Mouse (Mus musculus) brain, adult 2 months (tissue): ENCODE data around the gene Bmp10.

Experiments
- DNase-seq: peaks from one replicate; pipeline ENCODE4 v3.0.0; 2011; ENCODE audit warnings: low read depth, low spot score

Bmp10 gene

DNA sequence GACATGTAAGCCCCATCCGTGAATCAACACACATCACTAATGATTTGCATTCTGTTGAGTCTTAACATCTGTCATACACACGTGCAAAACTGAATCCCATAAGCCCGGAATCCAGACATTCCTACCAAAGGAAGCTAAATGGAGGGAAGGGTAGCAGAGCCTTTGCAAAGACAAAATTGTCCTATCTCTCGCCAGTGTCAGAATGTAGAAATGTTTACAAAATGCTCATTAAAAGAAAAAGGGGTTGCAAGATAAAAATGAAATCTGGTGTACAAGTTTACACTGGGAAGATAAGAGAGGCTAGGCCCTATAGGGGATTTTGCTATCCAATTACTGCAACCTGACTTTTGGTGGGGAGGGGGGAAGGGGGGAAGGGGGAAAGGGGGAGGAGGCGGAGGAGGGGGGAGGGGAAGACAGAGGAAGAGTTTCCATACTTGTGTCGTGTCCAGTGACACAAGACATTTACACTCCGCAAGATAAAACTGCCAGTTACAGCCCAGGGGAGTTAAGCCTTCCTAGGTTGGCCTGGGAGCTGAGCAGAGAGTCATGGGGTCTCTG is at the start of gene Bmp10:
Bmp10 (plus strand) TSS at position 508 of the 558 bp plus-strand sequence.
- no peak for DNase-seq

DNA sequence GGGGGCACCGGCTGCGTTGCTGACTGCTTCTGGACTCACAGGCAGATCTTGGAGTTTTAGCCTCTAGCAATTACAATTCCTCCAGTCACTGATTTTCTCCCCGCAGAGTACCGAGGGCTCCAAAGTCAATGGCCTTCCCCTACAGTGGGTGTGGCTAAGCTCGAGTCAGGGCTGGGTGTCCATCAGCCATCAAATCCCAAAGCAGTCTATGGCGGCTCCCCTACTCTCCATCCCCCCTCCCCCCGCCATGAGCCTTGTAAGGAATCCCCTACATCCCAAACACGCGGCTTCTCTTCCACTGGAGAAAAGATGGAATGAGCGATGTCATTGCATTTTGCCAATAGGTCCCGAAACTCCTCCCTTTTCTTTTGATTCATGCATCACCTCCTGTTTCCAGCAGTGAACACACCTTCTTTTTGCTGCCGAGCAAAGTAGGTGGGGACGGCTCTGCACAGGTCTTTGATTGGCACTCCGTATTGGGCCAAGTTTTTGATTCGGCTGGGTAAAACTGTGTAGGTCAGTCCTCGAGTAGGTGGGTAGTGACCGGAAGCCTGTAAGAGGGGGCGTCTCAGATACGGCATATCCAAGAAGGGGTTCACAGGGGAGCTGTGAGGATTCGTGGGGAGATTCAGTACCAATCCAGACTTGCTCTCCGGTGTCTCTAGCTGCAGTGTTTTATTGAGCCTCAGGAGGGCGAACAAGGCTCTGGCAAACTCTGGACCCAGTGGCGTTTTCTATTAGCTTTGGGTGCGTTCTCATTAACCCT is 44.7 kb upstream of the Bmp10 start:
- DNase-seq, result peak; percentile 63

DNA sequence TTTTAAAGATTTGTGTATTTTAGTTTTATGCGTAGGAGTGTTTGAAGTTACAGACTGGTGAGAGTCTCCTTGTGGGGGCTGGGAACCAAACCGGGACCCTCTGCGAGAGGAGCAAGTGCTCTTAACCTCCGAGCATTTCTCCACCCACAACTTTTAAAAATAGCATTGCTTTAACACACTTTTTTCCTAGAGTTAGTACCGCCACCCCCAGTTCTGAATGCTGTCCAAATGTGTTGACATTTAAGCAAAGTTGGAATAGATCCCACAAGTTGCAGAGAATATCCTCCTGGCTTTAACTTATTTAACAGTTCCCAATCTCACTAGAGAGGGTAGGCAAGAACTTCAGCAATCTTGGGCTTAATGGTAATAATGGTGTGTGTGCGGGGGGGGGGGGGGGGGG is 44.0 kb upstream of the Bmp10 start:
- DNase-seq, result peak; percentile 74

DNA sequence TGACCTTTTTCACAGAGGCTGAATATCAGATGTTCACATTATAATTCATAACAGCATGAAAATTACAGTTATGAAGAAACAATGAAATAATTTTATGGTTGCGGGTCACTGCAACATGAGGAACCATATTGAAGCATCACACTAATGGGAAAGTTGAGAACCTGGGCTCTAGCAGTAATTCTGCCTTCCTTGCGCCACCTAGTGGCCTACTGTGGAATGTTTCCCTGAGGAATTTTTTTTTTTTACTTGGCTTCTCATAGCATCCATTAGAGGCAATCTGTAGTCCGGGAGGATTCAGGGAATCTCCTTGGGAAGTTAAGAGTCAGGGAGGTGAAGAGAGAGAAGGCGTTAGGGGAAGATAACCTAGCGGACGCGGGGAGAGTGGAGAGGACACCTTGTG is 42.6 kb upstream of the Bmp10 start:
- peak; percentile 79 for DNase-seq

DNA sequence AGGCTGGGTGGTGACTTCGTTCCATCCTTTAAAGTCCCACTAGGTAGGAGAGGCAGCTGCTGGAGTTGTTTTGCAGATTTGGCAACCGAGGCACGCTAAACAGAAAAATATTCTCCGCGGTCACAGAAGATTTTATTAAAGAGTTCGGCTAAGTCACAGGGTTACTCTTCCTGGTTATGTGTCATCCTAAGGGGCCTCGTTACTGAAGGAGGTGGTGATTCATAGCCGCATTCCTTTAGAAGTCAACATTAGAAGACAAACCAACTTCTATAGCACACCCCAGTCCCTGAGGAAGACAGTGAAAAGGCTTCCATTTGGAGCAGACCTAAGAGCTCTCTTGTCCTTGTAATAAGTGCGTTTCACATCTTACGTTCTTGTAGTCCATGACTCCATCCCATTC is 42.1 kb upstream of the Bmp10 start:
- DNase-seq, result no peak

DNA sequence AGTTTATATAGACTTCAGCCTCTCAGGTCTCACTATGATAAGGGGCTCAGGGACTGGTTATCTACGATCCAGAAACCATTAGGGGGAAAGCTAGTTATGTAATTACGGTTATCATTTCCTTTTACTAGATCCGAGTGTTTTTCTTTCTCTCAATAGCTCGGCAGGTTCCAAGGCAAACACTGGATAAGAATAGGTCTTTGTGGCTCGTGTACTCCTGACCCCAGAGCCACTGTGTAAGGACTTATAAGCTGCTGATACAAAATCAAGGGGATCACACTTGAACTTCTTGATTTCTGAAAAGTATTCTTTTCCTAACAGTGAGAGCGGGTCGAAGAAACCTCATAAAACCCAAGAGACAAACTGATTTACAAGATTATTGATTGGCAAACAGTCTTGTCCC is 39.9 kb upstream of the Bmp10 start, which contains the start of gene Gkn3:
Gkn3 (minus strand) TSS at position 59 of the 400 bp plus-strand sequence.
- no peak for DNase-seq

DNA sequence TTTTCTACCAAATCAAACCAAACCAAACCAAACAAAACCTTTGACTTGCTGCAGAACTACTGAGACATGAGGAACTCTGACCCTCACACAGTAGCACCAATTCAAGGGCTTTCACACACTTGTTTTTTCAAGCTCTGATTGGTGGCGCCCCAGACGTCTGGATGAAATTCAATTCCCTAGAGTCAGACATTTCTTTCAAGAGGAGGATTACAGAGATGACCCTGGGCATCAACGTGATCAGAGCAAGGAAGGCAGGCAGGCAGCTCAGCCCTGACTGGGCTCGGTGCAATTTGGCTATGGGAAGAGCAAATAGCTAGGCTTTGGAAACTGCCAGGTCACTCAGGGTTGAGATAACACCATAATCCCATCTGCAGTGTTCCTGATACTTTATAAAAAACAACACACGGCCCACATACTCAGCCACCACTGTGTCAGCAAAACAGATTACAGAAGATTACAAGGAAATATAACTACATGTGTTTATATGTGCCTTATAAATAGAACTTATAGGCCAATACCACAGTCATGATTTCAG is 39.3 kb upstream of the Bmp10 start:
- DNase-seq, result no peak

DNA sequence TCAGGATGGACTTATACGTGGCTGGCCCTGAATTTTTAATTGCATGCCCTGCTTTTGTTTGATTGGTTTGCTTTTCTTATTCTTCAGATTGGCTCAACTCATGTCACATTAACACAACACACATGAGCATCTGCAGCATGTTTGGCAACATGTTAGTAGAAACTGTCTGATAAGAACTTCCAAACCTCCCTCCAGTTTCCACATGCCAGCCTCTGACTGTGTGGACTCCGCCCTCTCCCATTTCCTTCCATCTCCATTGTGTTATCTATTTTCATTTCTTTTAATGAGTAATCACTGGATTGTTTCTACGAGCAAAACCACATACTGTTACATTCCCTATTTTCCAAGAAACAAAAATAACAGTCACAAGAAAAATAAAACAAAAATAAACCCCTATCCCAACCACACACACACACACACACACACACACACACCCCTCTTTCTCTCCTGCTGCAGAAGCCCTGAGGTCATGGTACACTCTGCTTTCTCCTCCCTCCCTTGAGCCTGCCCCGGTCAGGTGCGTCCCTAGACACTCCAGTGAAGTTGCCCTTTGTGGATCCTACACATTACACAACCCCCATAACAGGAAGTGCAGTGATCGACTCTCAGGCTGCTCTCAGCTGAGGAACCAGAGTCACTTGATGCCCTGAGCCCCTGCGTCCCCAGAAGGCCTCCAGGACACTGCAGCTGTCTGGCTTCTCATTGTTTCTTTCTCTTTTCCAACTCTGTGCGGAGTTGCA is 35.2 kb upstream of the Bmp10 start:
- DNase-seq, result no peak

DNA sequence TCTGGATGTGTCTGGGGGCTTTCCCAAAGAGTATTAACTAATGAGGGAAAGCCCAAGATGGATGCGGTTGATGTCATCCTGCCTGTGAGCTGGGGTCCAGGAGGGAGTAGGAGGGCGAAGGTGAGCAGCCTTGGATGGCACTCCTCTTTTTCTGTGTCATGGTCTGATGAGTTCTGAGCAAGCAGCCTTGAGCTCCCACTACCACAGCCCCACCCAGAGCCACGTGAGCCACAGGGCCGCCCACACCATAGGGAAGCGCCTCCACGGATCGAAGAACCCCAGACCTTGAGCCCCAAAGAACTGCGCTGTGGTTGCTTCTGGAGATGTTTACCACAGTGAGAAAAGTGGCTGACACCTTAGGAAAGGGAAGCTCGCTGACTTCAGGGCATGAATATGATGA is 34.0 kb upstream of the Bmp10 start:
- DNase-seq, result no peak

DNA sequence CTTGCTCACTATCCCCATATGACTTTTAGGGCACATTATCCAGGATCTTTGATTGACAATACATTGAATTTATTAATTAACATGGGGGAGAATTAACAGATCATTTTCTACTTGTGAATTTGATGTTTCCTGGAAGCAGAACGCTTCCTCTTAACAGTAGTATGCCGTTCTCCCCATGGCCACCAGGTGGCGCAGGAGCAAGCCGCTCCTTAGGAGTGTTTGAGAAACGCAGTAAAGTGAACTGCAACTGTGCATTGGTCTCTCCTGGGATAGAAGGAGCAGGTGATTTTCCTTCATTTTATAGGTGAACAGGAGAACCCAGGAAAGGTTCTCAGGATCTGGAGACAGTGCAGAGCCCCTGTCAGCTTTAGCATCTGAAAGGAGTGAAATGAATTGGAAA is 29.7 kb upstream of the Bmp10 start:
- DNase-seq, result peak; percentile 81

DNA sequence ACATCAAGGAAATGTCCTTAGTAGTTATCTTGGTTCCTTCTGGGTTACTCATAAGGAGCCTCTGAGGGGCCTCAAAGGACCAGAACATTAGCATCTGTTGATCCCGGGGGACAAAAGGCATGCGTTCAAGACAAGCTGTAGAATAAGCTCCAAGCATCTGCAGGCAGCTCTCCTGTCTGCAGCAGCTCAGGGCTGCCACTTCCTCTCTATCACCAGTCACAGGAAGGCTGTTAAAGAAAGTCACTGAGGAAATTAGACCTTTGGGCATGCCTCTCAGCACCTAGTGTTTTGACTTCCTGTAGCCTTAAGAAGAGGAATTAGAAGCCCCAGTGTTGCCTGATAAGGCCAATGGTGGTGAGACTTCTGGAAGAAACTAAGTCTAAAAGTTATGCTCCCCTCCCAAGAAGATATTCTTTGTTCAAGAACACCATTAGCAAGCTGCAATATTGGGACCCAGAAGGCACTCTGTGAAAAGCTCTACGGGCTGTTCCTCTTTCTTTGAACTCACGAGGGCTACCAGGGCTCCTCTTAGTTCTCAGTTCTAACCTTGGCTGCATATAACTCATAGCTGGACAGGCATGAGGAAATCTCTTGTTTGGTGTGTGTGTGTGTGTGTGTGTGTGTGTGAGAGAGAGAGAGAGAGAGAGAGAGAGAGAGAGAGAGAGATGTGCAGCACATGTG is 28.8 kb upstream of the Bmp10 start:
- no peak for DNase-seq

DNA sequence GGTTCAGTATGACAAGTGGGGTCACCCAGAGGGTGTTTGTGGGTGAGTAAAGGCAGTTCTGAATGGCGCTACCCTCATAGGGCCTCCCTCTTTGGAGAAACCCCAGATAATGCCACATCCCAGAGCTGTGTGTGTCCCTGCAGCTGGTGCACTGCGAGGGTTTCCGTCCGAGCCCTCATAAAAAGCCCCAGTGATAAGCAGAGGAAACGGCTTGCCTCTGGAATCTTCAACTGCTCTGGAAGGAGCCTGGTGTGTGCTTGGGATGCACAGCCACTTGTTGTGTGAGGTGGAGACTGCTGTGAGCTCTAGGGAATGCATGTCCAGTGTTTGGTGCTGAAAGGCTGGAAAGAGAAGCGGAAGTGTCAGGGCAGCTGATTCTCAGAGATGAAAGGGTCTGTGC is 27.3 kb upstream of the Bmp10 start:
- no peak for DNase-seq

DNA sequence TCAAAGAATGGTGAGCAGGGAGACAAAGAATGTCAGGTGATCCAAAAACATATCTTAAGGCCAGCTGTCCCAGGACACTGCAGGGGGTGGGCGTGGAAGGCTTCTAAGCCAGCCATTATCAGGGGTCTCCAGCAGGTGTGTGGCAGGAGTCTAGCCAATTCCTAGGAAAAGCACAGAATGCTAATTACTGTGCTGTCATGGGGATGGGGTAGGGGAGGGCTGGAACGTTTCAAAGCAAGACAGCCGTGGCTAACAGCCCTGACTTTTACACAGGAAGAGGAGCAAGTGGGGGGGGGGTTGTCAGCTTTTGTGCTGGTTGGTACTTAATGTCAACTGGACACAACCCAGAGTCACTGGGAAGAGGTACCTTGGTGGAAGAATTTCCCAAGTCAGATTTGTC is 16.8 kb upstream of the Bmp10 start:
- DNase-seq, result no peak

DNA sequence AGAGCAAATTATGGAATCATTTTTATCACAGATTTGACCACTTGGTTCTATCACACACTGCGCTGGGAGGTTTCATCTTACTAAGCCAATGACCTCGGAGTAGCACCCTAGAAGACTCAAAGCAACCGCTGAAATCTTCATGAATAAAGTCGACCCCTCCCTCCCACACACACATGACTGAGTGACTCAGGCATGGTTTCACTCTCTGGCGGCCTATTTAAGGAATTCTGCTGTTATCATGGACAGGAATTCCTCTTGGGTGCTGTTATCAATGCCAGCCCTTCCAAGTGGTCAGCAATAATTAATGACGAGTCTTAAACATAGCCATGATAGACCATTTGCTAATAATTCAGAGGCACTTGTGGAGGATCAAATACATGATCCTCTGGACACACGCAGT is 6.5 kb upstream of the Bmp10 start:
- DNase-seq, result no peak

DNA sequence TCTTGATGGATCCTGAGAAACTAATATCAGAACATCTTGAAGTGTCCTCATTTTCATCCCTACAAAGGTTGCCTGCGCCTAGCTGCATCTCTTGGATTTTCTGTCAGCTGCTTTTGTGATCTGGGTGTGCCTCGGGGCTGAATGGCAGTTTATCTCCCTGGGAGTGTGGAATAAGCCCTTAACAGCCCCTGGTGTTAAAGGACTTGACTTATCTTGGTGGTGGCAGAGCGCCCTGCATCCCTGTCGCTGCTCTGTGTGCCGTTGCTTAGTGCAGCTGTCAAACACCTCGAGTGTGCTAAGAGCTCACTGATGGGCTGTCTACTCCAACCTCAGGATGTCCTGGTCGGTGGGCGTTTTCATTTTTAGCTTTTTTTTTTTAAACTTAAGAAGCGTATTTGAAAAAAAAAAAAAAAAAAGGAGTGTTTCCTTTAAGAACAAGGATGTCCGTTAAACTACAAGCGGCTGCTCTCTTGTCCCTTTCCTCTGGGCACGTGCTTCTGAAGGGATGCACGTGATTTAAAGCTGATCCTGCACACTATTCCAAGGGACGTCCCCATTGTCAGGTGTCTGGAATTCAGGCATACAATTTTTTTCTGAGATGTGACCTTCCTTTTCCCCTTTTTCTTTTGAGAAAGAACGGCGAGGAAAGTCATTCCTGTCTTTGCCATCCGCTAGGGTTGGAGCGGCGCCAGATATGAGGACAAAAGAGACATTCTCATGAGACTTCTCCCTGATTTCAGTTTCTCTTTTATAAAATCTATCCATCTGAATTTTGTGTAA is 4.6 kb upstream of the Bmp10 start:
- DNase-seq, result peak; percentile 20

DNA sequence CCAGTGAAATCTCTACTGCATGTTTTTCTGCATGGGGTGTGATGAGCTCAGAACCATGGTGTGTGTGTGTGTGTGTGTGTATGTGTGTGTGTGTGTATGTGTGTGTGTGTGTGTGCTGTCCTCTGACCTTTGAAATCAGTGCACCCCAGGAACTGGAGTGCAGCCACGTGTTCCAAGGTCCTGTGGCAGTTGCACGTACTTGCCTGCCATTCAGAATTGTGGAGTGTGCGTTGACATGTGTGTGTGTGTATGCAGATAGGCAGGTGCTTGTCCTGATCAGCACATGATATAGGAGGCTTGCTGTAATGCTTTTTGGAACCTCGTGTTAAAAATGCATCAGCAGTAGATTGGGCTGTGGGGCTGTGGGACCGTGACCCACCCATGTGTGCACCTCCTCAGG is 1.8 kb upstream of the Bmp10 start:
- DNase-seq, result no peak

DNA sequence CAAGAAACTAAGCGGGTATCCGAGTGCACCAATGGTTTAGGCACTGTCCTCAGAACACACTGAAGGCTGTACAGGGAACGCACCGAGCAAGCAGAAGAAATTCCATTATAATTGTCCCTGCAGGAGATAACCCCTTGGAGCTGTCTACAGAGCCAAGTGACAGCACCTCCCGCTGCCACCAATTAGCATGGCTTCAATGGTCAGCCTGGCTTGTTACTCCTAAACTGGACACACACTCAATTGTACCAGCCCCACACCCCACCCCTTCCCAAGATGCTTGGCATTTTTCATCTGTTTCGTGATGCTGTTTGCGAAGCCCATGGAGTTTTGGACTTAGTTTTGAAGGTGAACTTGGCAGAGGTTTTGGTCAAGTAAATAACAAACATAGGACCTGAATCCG is 1.2 kb upstream of the Bmp10 start:
- no peak for DNase-seq

DNA sequence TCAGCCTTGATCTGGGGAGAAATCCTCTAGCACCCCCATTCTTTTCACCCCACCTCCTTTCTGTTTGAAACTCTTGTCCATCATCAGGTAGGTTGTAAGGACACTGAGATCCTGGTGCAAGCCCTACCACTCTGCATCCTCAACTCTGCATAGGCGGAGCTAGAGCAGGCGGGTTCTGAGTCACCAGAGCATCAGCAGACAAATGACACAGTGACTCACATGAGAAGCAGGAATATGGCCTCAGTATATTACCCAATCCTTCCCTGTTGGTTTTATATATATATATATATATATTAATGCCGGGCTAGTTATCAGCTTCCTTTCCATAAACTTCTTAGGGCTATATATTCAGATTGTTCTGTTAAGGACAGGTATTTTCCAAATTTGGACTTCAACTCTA is 7.0 kb downstream of the Bmp10 start:
- DNase-seq, result peak; percentile 6

DNA sequence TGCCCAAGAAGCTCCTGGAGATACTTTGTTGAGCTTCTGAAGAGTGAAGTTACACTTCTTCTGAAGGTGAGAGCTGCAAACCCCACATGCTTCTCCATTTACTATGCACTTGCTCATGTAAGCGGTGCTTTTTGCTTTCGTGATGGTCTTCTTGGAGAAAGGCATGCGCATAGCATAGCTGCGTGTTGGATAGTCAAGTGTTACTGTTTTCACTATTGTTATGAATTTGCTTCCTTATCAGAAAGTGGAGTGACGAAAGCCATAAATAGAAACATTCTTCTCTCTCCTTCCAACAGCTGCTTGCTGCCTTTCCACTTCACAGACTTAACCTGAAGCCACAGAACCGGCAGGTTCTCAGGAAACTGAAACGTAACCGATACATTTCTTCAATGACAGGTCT is 8.0 kb downstream of the Bmp10 start:
- DNase-seq, result no peak

DNA sequence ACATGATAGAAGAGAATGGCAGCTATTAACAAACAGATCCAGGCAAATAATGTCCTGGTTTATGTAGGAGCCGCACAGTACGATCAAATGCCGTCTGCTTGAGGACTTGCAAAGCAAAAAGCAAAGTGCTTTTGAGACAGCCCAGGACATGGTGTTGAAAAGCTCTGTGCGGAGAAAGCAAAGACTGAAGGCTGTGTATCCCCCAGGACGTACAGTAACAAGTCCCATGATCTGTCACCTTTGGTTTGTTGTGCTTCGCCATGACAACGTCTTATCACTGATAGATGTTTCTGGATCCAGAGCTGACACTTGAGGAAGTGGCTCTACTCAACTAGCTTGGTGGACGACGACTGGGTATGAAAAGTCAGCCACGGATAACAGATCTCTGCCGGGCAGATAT is 14.5 kb downstream of the Bmp10 start:
- no peak for DNase-seq

DNA sequence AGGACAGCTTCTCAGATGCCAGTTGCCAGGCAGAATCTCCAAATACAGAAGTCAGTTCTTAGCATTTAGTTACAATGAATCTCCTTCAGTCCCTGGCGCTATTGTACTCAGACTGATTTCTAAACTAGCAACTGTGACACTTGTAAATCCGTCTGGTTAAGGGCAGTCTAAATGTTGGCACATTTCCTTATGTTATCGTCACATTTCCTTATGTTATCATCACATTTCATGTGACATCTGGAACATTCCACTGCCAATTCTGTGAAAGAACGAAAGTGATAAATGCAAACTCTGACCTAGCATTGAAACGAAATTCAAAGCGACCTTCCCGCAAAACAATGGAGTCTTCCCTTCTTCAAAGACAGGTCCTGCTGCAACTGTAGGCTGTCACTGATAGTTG is 16.4 kb downstream of the Bmp10 start:
- no peak for DNase-seq
